Mouse (Mus musculus) thymus, postnatal 4 days (tissue): ENCODE measurements around the gene Tradd.

Experiments
- DNase-seq: peaks from one replicate; pipeline ENCODE4 v3.0.0; 2021

Gene Tradd

DNA sequence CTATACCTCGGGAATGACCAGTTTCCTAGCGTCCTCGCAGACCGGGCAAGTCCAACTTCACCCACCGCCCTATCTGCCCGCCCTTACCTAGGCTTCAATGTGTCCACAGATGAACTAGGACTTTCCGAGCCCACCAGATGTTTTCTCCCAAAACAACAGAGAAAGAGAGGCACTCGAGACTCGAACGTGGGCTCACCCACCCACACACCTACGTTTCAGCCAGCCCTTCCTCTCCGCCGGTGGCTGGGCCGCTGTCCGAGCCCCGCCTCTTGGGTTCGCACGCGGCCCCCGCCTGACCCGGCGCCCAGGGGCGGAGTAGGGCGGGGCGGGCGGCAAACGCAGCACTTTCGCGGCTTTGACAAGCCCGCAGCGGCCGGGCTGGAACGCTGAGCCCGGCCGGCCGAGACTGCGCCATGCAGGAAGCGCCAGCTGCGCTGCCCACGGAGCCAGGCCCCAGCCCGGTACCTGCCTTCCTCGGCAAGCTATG lies 5.1 kb upstream of the Tradd start, which contains the start of gene Hsf4:
Gene Hsf4, plus strand, starts transcription at position 341 of the 487 bp plus-strand sequence.
- DNase-seq, result peak; percentile 36

DNA sequence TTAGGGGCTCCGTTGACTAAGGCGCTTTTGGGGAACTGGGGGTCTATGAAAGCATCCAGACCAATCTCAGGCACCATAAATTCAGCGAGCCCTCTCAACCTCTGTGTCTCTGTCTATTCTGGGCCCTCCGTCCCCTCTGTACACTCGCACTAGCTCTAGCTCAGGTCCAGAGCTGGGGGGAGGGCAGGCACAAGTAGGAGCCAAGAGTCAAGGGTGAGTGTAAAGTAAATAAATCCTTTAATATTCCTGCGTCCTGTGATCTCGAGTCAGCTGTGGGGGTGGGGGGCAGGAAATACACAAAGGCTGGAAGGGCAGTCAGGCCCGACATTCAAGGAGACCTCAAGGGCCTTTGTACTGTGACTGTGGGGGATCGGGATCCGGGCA lies 4.7 kb upstream of the Tradd start:
- no peak for DNase-seq

DNA sequence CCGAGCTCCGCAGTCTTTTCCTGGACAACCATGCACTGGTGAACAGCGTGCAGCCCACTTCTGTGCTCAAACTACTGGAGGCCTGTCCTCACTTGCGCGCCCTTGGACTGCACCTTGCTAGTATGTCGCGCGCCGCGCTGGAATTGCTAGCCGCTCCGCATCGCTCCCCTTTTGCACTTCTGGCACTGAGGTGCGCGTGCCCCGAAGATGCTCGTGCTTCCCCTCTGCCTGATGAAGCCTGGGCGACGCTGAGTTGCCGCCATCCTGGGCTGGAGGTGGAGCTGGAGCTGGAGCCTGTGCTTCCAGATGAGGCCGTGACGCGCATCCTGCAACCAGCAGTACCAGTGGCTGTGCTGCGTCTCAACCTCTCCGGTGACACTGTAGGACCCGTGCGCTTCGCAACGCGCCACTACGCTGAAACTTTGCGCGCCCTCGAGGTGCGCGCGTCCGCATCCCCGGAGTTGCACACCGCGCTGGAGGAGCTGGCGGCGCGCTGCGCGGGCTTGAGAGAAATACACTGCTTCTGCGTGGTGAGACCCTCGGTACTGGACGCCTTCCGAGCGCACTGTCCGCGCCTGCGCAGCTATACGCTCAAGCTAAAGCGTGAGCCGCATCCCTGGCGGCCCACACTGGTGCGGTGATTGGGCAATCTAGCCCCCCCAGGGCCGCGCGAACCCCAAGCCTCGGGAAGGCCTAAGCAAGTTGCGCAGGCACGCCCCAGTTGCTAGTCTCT lies 4.1 kb upstream of the Tradd start:
- DNase-seq, result peak; percentile 30

DNA sequence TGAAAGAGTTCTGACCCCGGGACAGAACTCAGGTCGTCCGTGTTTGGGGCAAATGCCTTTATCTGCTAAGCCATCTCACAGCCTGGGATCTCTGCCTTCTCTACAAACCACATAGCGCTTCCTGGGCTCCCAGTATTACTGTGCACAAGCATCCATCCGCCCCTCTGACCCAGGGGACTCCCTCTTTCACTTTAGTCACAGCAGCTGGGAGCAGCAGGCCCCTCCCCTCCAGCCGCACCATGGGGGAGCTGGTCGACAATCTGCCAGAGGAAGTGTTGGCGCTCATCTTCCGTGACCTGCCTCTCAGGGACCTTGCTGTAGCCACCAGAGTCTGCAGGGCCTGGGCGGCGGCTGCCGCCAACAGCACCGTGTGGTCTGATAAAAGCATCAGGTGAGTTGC lies 2.4 kb upstream of the Tradd start:
- DNase-seq, result peak; percentile 43

DNA sequence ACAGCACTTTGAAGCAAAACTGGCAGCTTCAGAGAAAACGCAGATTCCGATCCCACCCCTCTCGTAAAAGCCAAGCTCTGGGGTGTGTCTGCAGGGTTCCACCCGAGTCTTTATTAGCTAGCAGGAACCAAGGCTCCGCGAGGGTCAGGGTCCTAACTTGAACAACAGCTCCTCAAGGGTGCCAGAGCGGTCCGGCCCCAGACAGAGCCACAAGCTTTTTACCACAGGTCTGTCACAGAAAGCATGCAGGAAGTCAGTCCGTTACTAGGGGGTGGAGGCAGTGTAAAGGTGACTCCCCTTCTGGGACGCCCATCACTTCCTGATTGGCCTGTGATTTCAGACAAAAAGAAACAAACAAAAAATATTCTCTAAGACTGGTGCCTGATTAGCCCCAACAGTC lies 719 bp upstream of the Tradd start:
- peak; percentile 52 for DNase-seq

DNA sequence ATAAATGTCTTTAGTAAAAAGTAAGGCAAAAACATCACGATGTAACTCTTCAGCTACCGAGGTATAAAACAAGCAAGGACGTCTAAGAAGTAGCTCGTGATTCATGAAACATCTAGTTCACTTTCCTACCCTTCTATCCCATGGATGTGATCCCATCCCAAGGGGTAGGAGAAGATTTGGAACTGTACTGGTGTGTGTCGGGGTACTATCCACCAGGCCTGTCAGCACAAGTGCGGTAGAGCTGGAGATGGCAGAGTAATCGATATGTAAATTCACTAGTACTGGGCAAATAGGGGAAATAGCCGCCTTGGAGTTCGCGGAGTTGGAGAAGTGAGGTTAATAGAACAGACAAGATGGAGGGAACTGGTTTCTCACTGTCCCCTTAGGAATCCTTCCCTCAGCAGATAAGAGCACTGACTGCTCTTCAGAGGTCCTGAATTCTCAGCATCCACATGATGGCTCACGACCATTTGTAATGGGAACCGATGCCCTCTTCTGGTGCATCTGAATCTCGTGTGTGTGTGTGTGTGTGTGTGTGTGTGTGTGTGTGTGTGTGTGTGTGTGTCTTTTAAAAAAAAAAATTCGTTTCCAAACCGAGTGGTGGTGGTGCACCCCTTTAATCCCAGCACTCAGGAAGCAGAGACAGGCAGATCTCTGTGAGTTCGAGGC lies 1.0 kb downstream of the Tradd start:
- peak; percentile 23 for DNase-seq

DNA sequence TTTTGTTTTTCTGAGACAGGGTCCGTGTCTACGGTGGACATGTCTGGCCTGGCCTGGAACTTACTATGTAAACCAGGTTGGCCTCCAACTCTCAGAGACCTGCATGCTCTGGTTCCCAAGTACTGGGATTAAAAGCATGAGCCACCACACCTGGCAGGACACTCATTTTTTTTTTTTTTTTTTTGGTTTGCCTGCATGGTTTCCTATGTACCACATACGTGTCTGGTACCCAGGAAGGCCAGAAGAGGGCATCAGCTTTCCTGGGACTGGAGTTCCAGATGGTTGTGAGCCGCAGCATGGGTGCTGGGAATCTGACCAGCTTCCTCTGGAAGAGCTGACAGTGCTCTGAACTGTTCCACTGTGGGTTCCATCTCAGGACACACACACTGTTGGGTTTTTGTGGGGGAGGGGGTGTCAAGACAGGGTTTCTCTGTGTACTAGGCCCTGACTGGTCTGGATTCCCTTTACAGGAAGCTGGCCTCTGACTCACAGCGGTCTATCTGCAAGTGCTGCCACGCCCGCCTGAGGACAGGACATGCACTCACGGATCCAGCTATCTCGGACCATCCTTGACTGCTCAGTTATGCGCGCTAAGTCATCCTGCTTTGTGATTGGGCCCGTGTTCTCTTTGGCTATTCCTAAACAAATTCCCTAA lies 3.0 kb downstream of the Tradd start:
- no peak for DNase-seq

- no peak for DNase-seq
These were observed 3.9 kb downstream of the Tradd start for GRCm38 (mm10) chr8:105260371-105261099.

DNA sequence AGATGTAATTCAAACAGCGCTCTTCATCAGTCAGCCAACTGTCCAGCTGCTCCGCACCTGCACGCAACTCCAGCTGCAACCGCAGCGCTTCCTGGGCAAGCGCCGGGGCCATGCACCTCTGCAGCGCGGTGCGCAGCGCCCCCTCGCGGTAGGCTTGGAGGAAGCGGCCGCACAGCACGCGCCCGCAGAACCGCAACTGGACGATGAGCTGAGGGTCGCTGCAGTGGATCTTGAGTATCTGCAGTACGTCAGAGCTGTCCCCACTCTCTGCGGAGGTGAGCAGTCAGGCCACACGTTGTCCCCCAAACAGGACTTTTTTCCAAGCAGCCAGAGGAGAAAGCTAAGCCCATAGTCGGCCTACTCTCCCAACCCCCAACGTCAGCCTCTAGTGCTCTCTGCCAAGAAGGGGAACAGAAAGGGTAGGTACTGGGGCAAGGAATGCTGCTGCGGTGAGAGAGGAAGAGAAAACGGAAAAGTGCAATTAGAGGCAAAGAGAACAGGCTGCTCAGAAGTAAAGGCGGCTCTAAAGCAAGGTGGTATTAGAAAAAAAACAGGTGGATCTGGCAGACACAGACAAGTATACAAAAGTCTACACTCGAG lies 4.6 kb downstream of the Tradd start:
- DNase-seq, result peak; percentile 91

- peak; percentile 34 for DNase-seq
These were observed 5.3 kb downstream of the Tradd start for GRCm38 (mm10) chr8:105258911-105259720.

DNA sequence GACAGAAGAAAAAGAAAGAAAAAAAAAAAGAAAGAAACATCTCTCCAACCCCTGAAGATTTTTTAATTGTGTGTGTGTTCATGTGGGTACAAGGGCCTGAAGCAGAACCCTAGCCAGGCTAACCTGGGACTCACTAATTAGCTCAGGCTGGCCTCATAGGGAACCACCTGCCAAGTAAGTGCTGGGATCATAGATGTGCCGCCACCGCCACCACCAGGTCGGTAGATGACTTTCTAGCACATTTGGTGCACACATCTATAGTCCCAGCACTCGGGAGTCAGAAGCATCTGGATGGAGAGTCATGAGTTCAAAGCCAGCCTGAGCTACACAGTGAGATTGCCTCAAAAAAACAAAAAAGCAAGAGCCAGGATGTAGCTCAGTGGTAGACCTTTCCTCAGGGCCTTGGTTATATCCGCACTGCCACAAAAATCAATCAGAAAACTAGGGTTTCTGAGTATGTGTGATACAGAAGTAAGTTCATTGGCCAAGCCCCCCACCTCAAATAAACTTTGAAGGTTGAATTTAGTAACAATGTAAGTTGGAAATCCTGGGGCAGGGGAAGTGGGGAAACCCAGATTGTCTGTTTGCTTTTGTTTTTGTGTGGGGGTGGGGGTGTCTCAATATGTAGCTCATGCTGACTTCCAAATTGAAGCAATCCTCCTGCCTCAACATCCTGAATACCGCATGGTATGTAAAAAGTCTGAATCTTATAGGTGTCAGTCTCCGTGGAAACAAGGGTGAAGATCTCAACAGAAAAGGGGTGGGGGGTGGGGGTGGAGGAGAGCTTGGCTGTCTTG lies 6.9 kb downstream of the Tradd start:
- DNase-seq, result no peak

DNA sequence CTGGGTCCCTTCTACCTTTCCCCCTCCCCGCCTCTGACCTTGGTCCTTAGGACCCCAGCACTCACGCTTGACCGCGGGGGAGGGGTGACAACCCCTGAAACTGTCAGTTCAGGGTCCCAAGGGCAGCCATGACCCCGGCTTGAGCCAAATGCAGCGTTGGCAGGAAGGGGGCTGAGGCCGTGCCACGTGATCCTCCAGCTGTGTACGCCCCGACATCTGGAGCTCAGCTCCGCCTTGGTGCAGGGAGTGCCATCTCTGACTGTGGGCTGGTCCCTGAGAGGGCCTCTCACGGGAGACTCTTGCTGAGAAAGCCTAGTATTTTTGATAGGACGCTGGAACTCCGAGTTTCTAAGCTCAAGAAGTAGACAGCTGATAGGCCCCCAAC lies 9.5 kb downstream of the Tradd start, which contains the start of gene B3gnt9:
Gene B3gnt9, minus strand, starts transcription at position 188 of the 385 bp plus-strand sequence.
- DNase-seq, result peak; percentile 80

DNA sequence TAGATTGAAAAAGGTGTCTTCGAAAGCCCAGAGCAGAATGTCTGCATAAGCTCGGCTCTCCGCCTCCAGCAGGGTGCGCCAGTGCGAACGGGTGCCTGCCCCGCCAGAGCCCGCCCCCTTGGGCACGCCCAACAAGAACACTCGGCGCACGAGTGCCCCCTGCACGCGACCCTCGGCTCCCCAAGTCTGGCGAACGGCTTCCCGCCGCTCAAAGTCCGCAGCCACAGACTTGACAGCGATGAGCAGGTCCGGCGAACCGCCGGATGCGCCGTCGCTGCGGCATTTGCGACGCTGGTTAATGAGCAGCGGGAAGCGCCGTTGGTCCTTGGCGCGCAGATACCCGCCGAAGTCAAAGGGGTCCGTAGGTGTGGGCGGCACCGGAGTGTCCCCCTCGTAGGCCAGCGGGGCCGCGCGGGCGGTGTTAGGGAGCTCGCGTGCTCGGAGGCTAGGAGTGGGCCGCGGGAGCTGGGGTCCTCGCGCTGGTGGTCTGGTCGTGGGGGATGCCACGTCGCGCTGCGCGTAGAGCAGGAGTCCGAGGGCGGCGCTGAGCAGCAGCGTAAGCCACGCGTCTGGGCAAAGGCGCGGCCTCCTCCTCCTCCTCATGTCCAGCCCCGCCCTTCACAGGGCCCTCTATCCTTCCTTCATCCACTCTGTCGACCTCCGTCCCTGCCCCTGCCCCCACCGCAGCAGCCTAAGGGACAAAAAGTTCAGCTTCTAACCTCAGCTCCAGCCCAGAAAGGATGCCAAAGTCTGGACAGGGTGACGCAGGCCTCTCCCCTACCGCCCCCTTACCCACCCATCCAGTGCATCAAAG lies 10.1 kb downstream of the Tradd start:
- peak; percentile 100 for DNase-seq

- peak; percentile 47 for DNase-seq
These were observed 10.7 kb downstream of the Tradd start for GRCm38 (mm10) chr8:105253766-105254151.

DNA sequence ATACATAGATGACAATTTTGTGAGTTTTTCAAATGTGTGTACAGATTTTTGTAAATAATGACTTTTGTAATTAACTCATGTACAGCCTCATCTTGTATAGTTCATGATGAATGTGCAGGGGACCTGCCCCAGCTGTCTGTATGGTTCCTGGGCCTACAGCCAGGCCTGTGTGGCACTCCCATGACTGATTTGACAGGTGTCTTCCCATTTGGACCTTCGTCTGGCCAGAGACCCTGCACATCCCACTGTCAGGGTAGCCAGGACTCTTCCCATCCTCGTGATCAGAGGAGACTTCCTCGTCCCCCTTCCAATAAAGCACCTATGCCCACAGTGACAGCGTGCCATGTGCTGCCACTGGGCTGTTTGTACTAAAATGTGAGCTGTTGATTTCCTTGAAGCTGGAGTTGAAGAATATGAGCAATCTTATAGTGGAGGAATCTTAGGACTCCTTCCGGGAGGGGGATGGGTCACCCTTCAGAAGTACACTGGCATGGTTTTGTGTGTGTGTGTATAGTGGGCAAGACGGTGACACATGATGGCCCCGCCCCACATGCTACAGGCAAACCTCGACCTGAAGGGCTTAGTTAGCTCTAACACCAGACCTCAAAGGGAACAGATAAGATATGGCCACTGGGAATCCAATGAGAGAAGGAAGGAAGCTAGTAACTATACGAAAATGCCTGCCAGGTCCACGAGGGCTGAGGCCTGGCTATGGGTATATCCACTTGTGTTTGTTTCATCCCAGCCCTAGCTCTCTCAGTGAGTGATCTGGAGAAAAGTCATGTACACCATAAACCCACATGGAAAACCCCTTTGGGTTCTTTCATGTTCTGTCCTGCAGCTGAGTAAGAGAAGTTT lies 11.5 kb downstream of the Tradd start:
- no peak for DNase-seq

GRCm38 (mm10) chr8:105251954-105252353 lies 12.5 kb downstream of the Tradd start:
- no peak for DNase-seq

GRCm38 (mm10) chr8:105241016-105241415 lies 23.4 kb downstream of the Tradd start:
- no peak for DNase-seq

DNA sequence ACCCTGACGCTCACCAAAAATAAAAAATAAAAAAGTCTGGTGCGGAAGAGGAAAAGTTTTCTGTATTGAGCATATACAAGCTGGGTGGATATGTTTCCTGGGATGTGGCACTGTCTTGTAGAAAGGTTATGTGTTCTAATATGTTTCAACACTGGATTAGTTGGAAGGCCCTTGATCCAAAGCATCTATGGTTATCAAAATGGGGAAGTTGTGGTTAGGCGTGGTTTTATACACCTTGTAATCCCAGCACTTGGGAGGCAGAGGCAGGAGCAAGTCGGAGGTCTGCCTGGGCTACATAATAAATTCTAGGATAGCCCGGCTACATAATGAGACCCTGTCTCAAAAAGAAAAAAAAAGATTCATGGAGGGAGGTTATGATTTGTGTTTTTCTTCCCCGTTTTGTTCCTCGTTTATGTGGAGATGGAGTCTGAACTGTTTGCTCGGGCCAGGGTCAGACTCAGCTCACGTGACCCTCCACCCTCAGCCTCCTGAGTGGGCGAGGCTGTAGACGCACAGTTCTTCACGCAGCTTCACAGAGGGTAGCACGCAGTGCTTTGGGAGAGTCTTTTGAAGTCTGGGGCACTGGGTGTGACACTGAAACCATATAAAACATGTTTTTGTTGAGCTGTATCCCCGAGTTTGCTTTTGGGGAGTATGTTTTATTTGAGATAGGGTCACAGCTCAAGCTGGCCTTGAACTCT lies 26.8 kb downstream of the Tradd start:
- no peak for DNase-seq
